In the genomic region with DNA sequence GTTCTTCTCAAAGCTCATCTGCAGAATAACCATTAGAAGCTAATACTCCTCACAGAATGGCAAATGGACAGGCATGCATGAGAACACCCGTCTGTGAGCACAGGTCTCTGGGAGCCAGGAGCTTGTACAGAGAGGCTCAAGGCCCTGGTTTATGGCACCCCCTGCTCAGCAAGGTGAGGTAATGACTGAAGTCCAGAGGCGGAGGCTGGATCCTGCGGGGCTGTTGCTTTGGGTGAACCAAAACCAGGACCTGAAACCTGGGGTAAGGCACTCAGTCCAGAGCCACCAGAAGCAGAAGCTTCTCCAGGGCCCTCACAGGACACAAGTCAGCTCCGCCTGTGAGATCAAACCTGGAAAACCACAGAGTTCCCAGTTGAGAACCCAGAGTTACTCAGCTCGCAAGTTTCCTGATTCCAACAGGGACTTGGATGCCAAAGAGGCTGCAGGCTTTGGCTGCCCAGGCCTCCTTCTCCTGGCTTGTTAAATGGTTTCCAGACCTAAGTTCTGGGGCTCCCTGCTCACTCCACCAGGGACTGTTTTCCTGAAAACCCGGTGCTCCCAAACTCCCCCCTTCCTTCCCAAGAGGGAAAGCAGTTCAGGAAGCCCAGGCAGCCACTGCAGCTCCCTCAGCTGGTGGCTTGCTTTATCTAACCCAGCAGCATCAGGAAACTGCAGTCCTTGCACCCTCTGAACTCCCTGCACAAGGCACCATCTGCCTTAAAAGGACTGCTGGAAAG, we compare ENCODE assay signal across 10 mouse cellular contexts. TPM values are rescaled to one million over a fixed set of nuclear protein-coding genes. Genes with fewer than 3 reads are reported as not detected.
DNase-seq lines count a peak whose midpoint lies in the region; ATAC-seq lines count a peak whose summit lies in the region.
"Had no signal": no experiment of that assay in that cellular context is flagged by ENCODE, and none has a peak within 500 bp of the region (broad histone marks: within the 10 kb centered on the region; RNA-seq: fewer than 3 reads in every experiment).

No protein-coding gene starts in this region.

- H3K27me3 ChIP-seq in hindbrain, embryonic 10.5 days (ENCODE audit: insufficient read depth, poor library complexity, severe bottlenecking) = no peaks in the 10 kb centered on the region
- H3K27me3 ChIP-seq in hindbrain, embryonic 14.5 days (ENCODE audit: control insufficient read depth, insufficient read depth, low read length) = no peaks in the 10 kb centered on the region
- H3K27me3 ChIP-seq in heart, embryonic 13.5 days (replicated peaks) = no peaks in the 10 kb centered on the region
- H3K27me3 ChIP-seq in liver, embryonic 13.5 days = no peaks in the 10 kb centered on the region

- 82% methylated on average over 6 of the region's 6 CpGs for WGBS in hindbrain, embryonic 10.5 days
- WGBS in hindbrain, embryonic 14.5 days = 83% methylated on average over 6 of the region's 6 CpGs
- 64% methylated on average over 6 of the region's 6 CpGs for WGBS in heart, embryonic 13.5 days
- WGBS in liver, embryonic 13.5 days (ENCODE audit: insufficient replicate concordance) = 68% methylated on average over 6 of the region's 6 CpGs

- H3K27ac ChIP-seq in hindbrain, embryonic 10.5 days = peak overlapping the region; percentile 50; the same call in 1 of the 2 replicates
- no peak overlapping the region; the same call in 1 of the 2 replicates for H3K27ac ChIP-seq in hindbrain, embryonic 14.5 days
- H3K27ac ChIP-seq in heart, embryonic 13.5 days (replicated peaks) = peak overlapping the region; percentile 75
- 0 out of 2 replicates have a peak overlapping the region, but pooled peaks have one; percentile 1 for H3K27ac ChIP-seq in liver, embryonic 13.5 days

- peaks cover 37% of the 10 kb centered on the region for H3K36me3 ChIP-seq in hindbrain, embryonic 10.5 days
- peaks cover 13% of the 10 kb centered on the region; the same call in 1 of the 2 replicates for H3K36me3 ChIP-seq in hindbrain, embryonic 14.5 days (replicated peaks; ENCODE audit: control insufficient read depth, insufficient read depth)
- peaks cover 45% of the 10 kb centered on the region for H3K36me3 ChIP-seq in heart, embryonic 13.5 days
- peaks cover 48% of the 10 kb centered on the region for H3K36me3 ChIP-seq in liver, embryonic 13.5 days

- no peak overlapping the region for H3K9ac ChIP-seq in hindbrain, embryonic 14.5 days
- peak overlapping the region; percentile 48 for H3K9ac ChIP-seq in heart, embryonic 13.5 days
- no peak overlapping the region for H3K9ac ChIP-seq in liver, embryonic 13.5 days

- H3K4me2 ChIP-seq in hindbrain, embryonic 14.5 days (replicated peaks) = no peak overlapping the region
- no peak overlapping the region for H3K4me2 ChIP-seq in heart, embryonic 13.5 days
- H3K4me2 ChIP-seq in liver, embryonic 13.5 days = no peak overlapping the region

- no peaks in the 10 kb centered on the region for H3K9me3 ChIP-seq in hindbrain, embryonic 10.5 days
- H3K9me3 ChIP-seq in hindbrain, embryonic 14.5 days (ENCODE audit: control insufficient read depth, low read length) = no peaks in the 10 kb centered on the region
- no peaks in the 10 kb centered on the region for H3K9me3 ChIP-seq in heart, embryonic 13.5 days
- no peaks in the 10 kb centered on the region for H3K9me3 ChIP-seq in liver, embryonic 13.5 days (replicated peaks)
- H3K9me3 ChIP-seq: G1E had no signal

- H3K4me3 ChIP-seq in hindbrain, embryonic 10.5 days = no peak overlapping the region
- no peak overlapping the region for H3K4me3 ChIP-seq in hindbrain, embryonic 14.5 days (replicated peaks; ENCODE audit: low read length)
- H3K4me3 ChIP-seq in heart, embryonic 13.5 days = no peak overlapping the region
- no peak overlapping the region for H3K4me3 ChIP-seq in liver, embryonic 13.5 days (replicated peaks)

- no peak for DNase-seq in hindbrain, embryonic 10.5 days (ENCODE audit: low spot score)
- no peak for DNase-seq in hindbrain, embryonic 14.5 days (ENCODE audit: low spot score)
- DNase-seq in NIH3T3 (ENCODE audit: low read depth) = peak; percentile 85
- no peak for DNase-seq in liver, embryonic 13.5 days
- no peak for DNase-seq in retina, postnatal 1 day
- no peak for DNase-seq in spleen, adult 12 weeks (ENCODE audit: low spot score)
- DNase-seq in left cerebral cortex, adult 8-10 months (ENCODE audit: low spot score in 2 of 2) = no peak
- DNase-seq: thymus, postnatal 36 days had no signal

- ATAC-seq in hindbrain, embryonic 14.5 days (ENCODE audit: low FRiP score) = no peak
- no peak for ATAC-seq in heart, embryonic 13.5 days (ENCODE audit: extremely low read depth, insufficient number of reproducible peaks, low FRiP score, low TSS enrichment)
- no peak for ATAC-seq in liver, embryonic 13.5 days (ENCODE audit: low read depth)

- H3K4me1 ChIP-seq in hindbrain, embryonic 10.5 days (replicated peaks) = peaks cover 71% of the 10 kb centered on the region
- H3K4me1 ChIP-seq in hindbrain, embryonic 14.5 days (replicated peaks; ENCODE audit: control insufficient read depth, insufficient read depth, low read length) = peaks cover 15% of the 10 kb centered on the region
- peaks cover 100% of the 10 kb centered on the region for H3K4me1 ChIP-seq in heart, embryonic 13.5 days
- peaks cover 56% of the 10 kb centered on the region for H3K4me1 ChIP-seq in liver, embryonic 13.5 days (replicated peaks)

RNA-seq across cellular contexts. Expression of a gene that starts 28.2 kb away (rescaled TPM):
- polyA plus RNA-seq in hindbrain, embryonic 10.5 days (2016; fragmentation: Nextera tagmentation; extraction: Ambion mirVana) = 32.7 and 38.4 TPM in 2 replicates
- 14.4 and 14.6 TPM in 2 replicates for polyA plus RNA-seq in hindbrain, embryonic 14.5 days (2014; fragmentation: Nextera tagmentation; extraction: Ambion mirVana)
- 24.8 and 25.0 TPM in 2 replicates for polyA plus RNA-seq in heart, embryonic 13.5 days (2015; fragmentation: Nextera tagmentation; extraction: Ambion mirVana)
- polyA plus RNA-seq in liver, embryonic 13.5 days (2015; fragmentation: Nextera tagmentation; extraction: Ambion mirVana) = 18.3 and 22.2 TPM in 2 replicates
- total RNA-seq in left cerebral cortex, adult 8-10 months (2022) = 10 to 100 TPM; 65.9 to 77.7 (median 71.1) TPM

RNA-seq across cellular contexts. Expression of a gene that starts 57.0 kb away (rescaled TPM):
- polyA plus RNA-seq in hindbrain, embryonic 10.5 days (2016; fragmentation: Nextera tagmentation; extraction: Ambion mirVana) = 0.14 and 0.20 TPM in 2 replicates
- not detected in 2 replicates for polyA plus RNA-seq in hindbrain, embryonic 14.5 days (2014; fragmentation: Nextera tagmentation; extraction: Ambion mirVana)
- 0.32 and 0.78 TPM in 2 replicates for polyA plus RNA-seq in heart, embryonic 13.5 days (2015; fragmentation: Nextera tagmentation; extraction: Ambion mirVana)
- polyA plus RNA-seq in liver, embryonic 13.5 days (2015; fragmentation: Nextera tagmentation; extraction: Ambion mirVana) = 29.8 and 34.9 TPM in 2 replicates
- total RNA-seq in left cerebral cortex, adult 8-10 months (2022) = 1 to 10 TPM; 6.6 to 8.0 (median 7.3) TPM
- polyA plus RNA-seq: G1E had no signal

Comparison
In these comparisons a context has a peak if more than half of its experiments do, and no peak if none do; other contexts are left out.
1. RNA of a gene that starts 57.0 kb away (polyA plus RNA-seq): 29.8 to 34.9 TPM in liver, embryonic 13.5 days; 0.32 to 0.78 TPM in heart, embryonic 13.5 days, 0.14 to 0.20 TPM in hindbrain, embryonic 10.5 days and not detected in hindbrain, embryonic 14.5 days; every median in the first group is over 10 times any median in the second.